Mouse (Mus musculus) naive thymus-derived CD4-positive, alpha-beta T cell, adult 5 months (primary cell): Measurements from ENCODE around the gene Mlx. TPM values are rescaled to one million over a fixed set of nuclear protein-coding genes. Genes with fewer than 3 reads are reported as not detected.

Source experiments
- polyA plus RNA-seq: library from polyadenylated mRNA; unstranded; fragments of 100-300 nt; shearing (Covaris generic); gene quantifications from one replicate; pipeline ENCODE4 v1.2.1, GENCODE M21; 2017

The Mlx gene
- polyA plus RNA-seq, result 49.7 TPM

GRCm38 (mm10) chr11:101086756-101087681 lies at the start of gene Mlx:
Gene Mlx (plus strand): TSS chr11:101087277.

GRCm38 (mm10) chr11:101069391-101070188 lies 17.5 kb upstream of the Mlx start, which contains the start of gene Naglu:
Gene Naglu (plus strand): TSS chr11:101070012.

GRCm38 (mm10) chr11:101078121-101078520 lies 9.0 kb upstream of the Mlx start, which contains the start of gene Hsd17b1:
Gene Hsd17b1 (plus strand): TSS chr11:101078411.

GRCm38 (mm10) chr11:101082208-101083082 lies 4.6 kb upstream of the Mlx start, which contains the start of gene Coasy:
Gene Coasy (plus strand): TSS chr11:101082565.

GRCm38 (mm10) chr11:101095314-101096024 lies 8.4 kb downstream of the Mlx start, which contains the start of gene Psmc3ip:
Gene Psmc3ip (minus strand): TSS chr11:101095436.

GRCm38 (mm10) chr11:101119761-101120544 lies 32.9 kb downstream of the Mlx start, which contains the start of the genes Retreg3 and Tubg1:
Gene Retreg3 (minus strand): TSS chr11:101119893.
Gene Tubg1 (plus strand): TSS chr11:101119938.

Other genes starting within 250 kb of the Mlx start
- 312 TPM for gene Stat5b, start 236.6 kb upstream of the Mlx start, polyA plus RNA-seq
- 201 TPM for gene Stat5a, start 227.9 kb upstream of the Mlx start, polyA plus RNA-seq
- 361 TPM for gene Stat3, start 147.7 kb upstream of the Mlx start, polyA plus RNA-seq
- gene Cavin1, start 116.4 kb upstream of the Mlx start, polyA plus RNA-seq, result not detected
- gene Atp6v0a1, start 77.8 kb upstream of the Mlx start, polyA plus RNA-seq, result 0.91 TPM
- 11.6 TPM for gene Naglu, start 17.3 kb upstream of the Mlx start, polyA plus RNA-seq
- 0.44 TPM for gene Hsd17b1, start 8.9 kb upstream of the Mlx start, polyA plus RNA-seq
- 10.0 TPM for gene Coasy, start 4.7 kb upstream of the Mlx start, polyA plus RNA-seq
- 4.0 TPM for gene Psmc3ip, start 8.2 kb downstream of the Mlx start, polyA plus RNA-seq
- gene Retreg3, start 32.6 kb downstream of the Mlx start, polyA plus RNA-seq, result 95.9 TPM
- 14.9 TPM for gene Tubg1, start 32.7 kb downstream of the Mlx start, polyA plus RNA-seq
- gene Tubg2, start 68.6 kb downstream of the Mlx start, polyA plus RNA-seq, result 0.37 TPM
- gene Cntnap1, start 83.2 kb downstream of the Mlx start, polyA plus RNA-seq, result not detected
- not detected for gene Plekhh3, start 84.1 kb downstream of the Mlx start, polyA plus RNA-seq
- not detected for gene Ccr10, start 88.2 kb downstream of the Mlx start, polyA plus RNA-seq
- gene Ezh1, start 139.2 kb downstream of the Mlx start, polyA plus RNA-seq, result 83.6 TPM
- not detected for gene Ramp2, start 158.8 kb downstream of the Mlx start, polyA plus RNA-seq
- 83.2 TPM for gene Vps25, start 166.4 kb downstream of the Mlx start, polyA plus RNA-seq
- gene Wnk4, start 173.3 kb downstream of the Mlx start, polyA plus RNA-seq, result 5.3 TPM
- 0.36 TPM for gene Cntd1, start 191.7 kb downstream of the Mlx start, polyA plus RNA-seq
- gene Coa3, start 191.8 kb downstream of the Mlx start, polyA plus RNA-seq, result 51.8 TPM
- gene Becn1, start 215.0 kb downstream of the Mlx start, polyA plus RNA-seq, result 208 TPM
- 178 TPM for gene Psme3, start 228.9 kb downstream of the Mlx start, polyA plus RNA-seq
- gene Aoc2, start 237.8 kb downstream of the Mlx start, polyA plus RNA-seq, result 4.7 TPM
- gene Aoc3, start 243.3 kb downstream of the Mlx start, polyA plus RNA-seq, result not detected